Mouse (Mus musculus) megakaryocyte, embryonic 14.5 days (primary cell): Measurements from ENCODE around the gene Opcml.

Experiments used
- FLI1 ChIP-seq: IDR thresholded peaks from 2 replicates; pipeline ENCODE4 v1.6.1; 2012; ENCODE audit warnings: low read length, inconsistent platforms, mixed read lengths
- GATA1 ChIP-seq: IDR thresholded peaks from 3 replicates; pipeline ENCODE4 v1.6.1; 2012; ENCODE audit warnings: mixed read lengths, low read length, inconsistent platforms, borderline replicate concordance

- TF ChIP-seq GATA1 = no peak
- no peak for TF ChIP-seq FLI1
These were observed 300.8 kb downstream of the Opcml start for GRCm38 (mm10) chr9:28091395-28091794.
